Mouse (Mus musculus) erythroblast, embryonic 14.5 days (primary cell): ENCODE results near the gene Rpp38.

ENCODE experiments used
- GATA1 ChIP-seq: IDR thresholded peaks from 2 replicates; pipeline ENCODE4 v1.6.1; 2012; ENCODE audit warnings: low read length, inconsistent platforms, mixed read lengths
- TAL1 ChIP-seq: IDR thresholded peaks from 3 replicates; pipeline ENCODE4 v1.6.1; 2012; ENCODE audit warnings: low read length, inconsistent platforms, mixed read lengths

DNA sequence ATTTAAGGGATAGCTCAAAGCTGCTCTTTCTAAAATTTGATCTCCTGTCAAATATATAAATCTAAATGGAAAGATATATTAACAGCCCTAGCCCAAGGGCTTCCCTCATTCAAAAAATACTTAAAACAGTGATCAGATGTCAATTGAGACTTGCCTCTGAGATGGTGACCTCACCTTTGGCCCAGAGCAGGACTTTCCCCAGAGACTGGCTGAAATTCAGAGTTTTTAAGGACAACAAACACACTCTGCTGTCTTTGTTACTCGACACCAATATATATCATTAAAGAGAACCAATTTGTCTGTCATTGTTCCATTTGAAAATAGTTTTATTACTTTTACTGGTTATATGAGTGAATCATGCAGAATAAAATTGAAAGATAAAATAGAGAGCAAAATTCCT, 42.9 kb downstream of the Rpp38 start:
- TF ChIP-seq TAL1 (no peak), GATA1 (no peak)
